Mouse (Mus musculus) MEL (cell line): Measurements from ENCODE around the gene Micu1. TPM values are rescaled to one million over a fixed set of nuclear protein-coding genes. Genes with fewer than 3 reads are reported as not detected.

Experiments
- DNase-seq: peaks from one replicate; pipeline ENCODE4 v3.0.0; 2011; ENCODE audit warnings: low read depth, low spot score
- H3K27ac ChIP-seq: 2 replicates; pipeline ENCODE4 v1.5.1; 2012; ENCODE audit warnings: low read depth, mild to moderate bottlenecking, control low read depth, low read length, moderate library complexity; ENCODE audit not compliant: control insufficient read depth
- H3K27me3 ChIP-seq, 2 experiments: fragments of 150-350 bp in 1 of 2; sonication (generic) in 1 of 2; 2 replicates each; pipeline ENCODE4 v1.6.1; 2012; ENCODE audit warnings: low read length in 2 of 2, mild to moderate bottlenecking in 2 of 2, improper control_type of control experiment in 1 of 2, moderate library complexity in 1 of 2; ENCODE audit not compliant: insufficient read depth in 2 of 2, control insufficient read depth in 1 of 2
- H3K36me3 ChIP-seq, 2 experiments: 2 replicates each; pipeline ENCODE4 v1.6.1; 2012 to 2014; ENCODE audit warnings: low read length in 2 of 2, improper control_type of control experiment in 1 of 2, inconsistent platforms in 1 of 2, mild to moderate bottlenecking in 1 of 2; ENCODE audit not compliant: insufficient read depth in 2 of 2, control insufficient read depth in 1 of 2
- H3K4me1 ChIP-seq, 2 experiments: fragments of 150-350 bp in 1 of 2; sonication (generic) in 1 of 2; 2 replicates each; pipeline ENCODE4 v1.6.1; 2012; ENCODE audit warnings: low read length in 2 of 2, improper control_type of control experiment in 1 of 2, mild to moderate bottlenecking in 1 of 2; ENCODE audit not compliant: insufficient read depth in 2 of 2, control insufficient read depth in 1 of 2
- H3K4me3 ChIP-seq, 2 experiments: fragments of 150-350 bp in 1 of 2; sonication (generic) in 1 of 2; 2 replicates each; pipeline ENCODE4 v1.5.1; 2012; ENCODE audit warnings: low read depth in 2 of 2, low read length in 2 of 2, mild to moderate bottlenecking in 2 of 2, moderate library complexity in 2 of 2, control low read depth in 1 of 2, improper control_type of control experiment in 1 of 2; ENCODE audit not compliant: control insufficient read depth in 1 of 2, insufficient read depth in 1 of 2
- H3K79me2 ChIP-seq: 2 replicates; pipeline ENCODE4 v1.6.1; 2012; ENCODE audit warnings: mild to moderate bottlenecking, low read length, moderate library complexity; ENCODE audit not compliant: control insufficient read depth, poor library complexity, insufficient read depth
- H3K9ac ChIP-seq: 2 replicates; pipeline ENCODE4 v1.6.1; 2012; ENCODE audit warnings: low read depth, mild to moderate bottlenecking, control low read depth, low read length, moderate library complexity; ENCODE audit not compliant: control insufficient read depth, poor library complexity, severe bottlenecking
- H3K9me3 ChIP-seq: fragments of 150-350 bp; sonication (generic); replicated peaks from 2 replicates; pipeline ENCODE4 v1.6.1; 2012; ENCODE audit warnings: mild to moderate bottlenecking, low read length, improper control_type of control experiment, moderate library complexity; ENCODE audit not compliant: insufficient read depth
- E2F4 ChIP-seq: IDR thresholded peaks from 2 replicates; pipeline ENCODE4 v1.6.1; 2011; ENCODE audit warnings: low read depth, low read length, improper control_type of control experiment, borderline replicate concordance
- EP300 ChIP-seq, 2 experiments: IDR thresholded peaks; 2 replicates each; pipeline ENCODE4 v1.6.1; 2011; ENCODE audit warnings: improper control_type of control experiment in 2 of 2, low read length in 2 of 2, low read depth in 1 of 2, mild to moderate bottlenecking in 1 of 2
- GATA1 ChIP-seq: IDR thresholded peaks from 2 replicates; pipeline ENCODE4 v1.6.1; 2011; ENCODE audit warnings: low read depth, low read length, improper control_type of control experiment
- HCFC1 ChIP-seq: IDR thresholded peaks from 2 replicates; pipeline ENCODE4 v1.6.1; 2012; ENCODE audit warnings: low read depth, mild to moderate bottlenecking, inconsistent platforms, low read length, improper control_type of control experiment, moderate library complexity
- JUND ChIP-seq: IDR thresholded peaks from 2 replicates; pipeline ENCODE4 v1.6.1; 2011; ENCODE audit warnings: low read depth, mild to moderate bottlenecking, improper control_type of control experiment, low read length
- KAT2A ChIP-seq: conservative IDR thresholded peaks from 2 replicates; pipeline ENCODE4 v1.6.1; 2012; ENCODE audit warnings: low read depth, low read length, improper control_type of control experiment, inconsistent platforms
- MAFK ChIP-seq: IDR thresholded peaks from 2 replicates; pipeline ENCODE4 v1.6.1; 2011; ENCODE audit warnings: low read depth, mild to moderate bottlenecking, low read length, improper control_type of control experiment, borderline replicate concordance
- MEF2A ChIP-seq: IDR thresholded peaks from 2 replicates; pipeline ENCODE4 v1.6.1; 2014; ENCODE audit warnings: low read depth, mild to moderate bottlenecking, inconsistent platforms, low read length, improper control_type of control experiment; ENCODE audit not compliant: poor library complexity, insufficient replicate concordance, severe bottlenecking; ENCODE audit errors: extremely low read depth
- MXI1 ChIP-seq: IDR thresholded peaks from 2 replicates; pipeline ENCODE4 v1.6.1; 2011; ENCODE audit warnings: mild to moderate bottlenecking, low read depth, low read length, improper control_type of control experiment
- MYC ChIP-seq: IDR thresholded peaks from 2 replicates; pipeline ENCODE4 v1.6.1; 2011; ENCODE audit warnings: low read depth, mild to moderate bottlenecking, low read length, improper control_type of control experiment, moderate library complexity
- POLR2AphosphoS2 ChIP-seq: IDR thresholded peaks from 2 replicates; pipeline ENCODE4 v1.6.1; 2011; ENCODE audit warnings: low read length, improper control_type of control experiment
- SMC3 ChIP-seq: IDR thresholded peaks from 2 replicates; pipeline ENCODE4 v1.6.1; 2011; ENCODE audit warnings: low read depth, low read length, improper control_type of control experiment
- USF1 ChIP-seq: IDR thresholded peaks from 2 replicates; pipeline ENCODE4 v1.6.1; 2014; ENCODE audit warnings: low read depth, mild to moderate bottlenecking, inconsistent platforms, low read length, improper control_type of control experiment, moderate library complexity
- ZKSCAN1 ChIP-seq: IDR thresholded peaks from 2 replicates; pipeline ENCODE4 v1.6.1; 2012; ENCODE audit warnings: low read depth, mild to moderate bottlenecking, inconsistent platforms, low read length, improper control_type of control experiment, moderate library complexity
- ZMIZ1 ChIP-seq: IDR thresholded peaks from 2 replicates; pipeline ENCODE4 v1.6.1; 2012; ENCODE audit warnings: low read depth, mild to moderate bottlenecking, inconsistent platforms, low read length, improper control_type of control experiment, moderate library complexity
- polyA plus RNA-seq, 2 experiments: library from polyadenylated mRNA; stranded (reverse) in 1 of 2; unstranded in 1 of 2; fragments of >175 nt in 1 of 2; fragments of >200 nt in 1 of 2; gene quantifications; 2 replicates each; pipeline versions ENCODE4 v1.2.1 to v1.2.4; 2012; ENCODE audit warnings: low replicate concordance in 2 of 2, low read depth in 1 of 2; ENCODE audit not compliant: insufficient read length in 2 of 2, insufficient read depth in 1 of 2, missing spikeins in 1 of 2
- total RNA-seq: library from RNA; depleted of rRNA; stranded (reverse); fragments of 300-350 nt; gene quantifications from 2 replicates; pipeline ENCODE4 v1.2.3, GENCODE M21; 2012

Micu1 gene
- total and polyA plus RNA-seq, 3 experiments = 18.0 to 26.8 TPM; not detected in 1

DNA sequence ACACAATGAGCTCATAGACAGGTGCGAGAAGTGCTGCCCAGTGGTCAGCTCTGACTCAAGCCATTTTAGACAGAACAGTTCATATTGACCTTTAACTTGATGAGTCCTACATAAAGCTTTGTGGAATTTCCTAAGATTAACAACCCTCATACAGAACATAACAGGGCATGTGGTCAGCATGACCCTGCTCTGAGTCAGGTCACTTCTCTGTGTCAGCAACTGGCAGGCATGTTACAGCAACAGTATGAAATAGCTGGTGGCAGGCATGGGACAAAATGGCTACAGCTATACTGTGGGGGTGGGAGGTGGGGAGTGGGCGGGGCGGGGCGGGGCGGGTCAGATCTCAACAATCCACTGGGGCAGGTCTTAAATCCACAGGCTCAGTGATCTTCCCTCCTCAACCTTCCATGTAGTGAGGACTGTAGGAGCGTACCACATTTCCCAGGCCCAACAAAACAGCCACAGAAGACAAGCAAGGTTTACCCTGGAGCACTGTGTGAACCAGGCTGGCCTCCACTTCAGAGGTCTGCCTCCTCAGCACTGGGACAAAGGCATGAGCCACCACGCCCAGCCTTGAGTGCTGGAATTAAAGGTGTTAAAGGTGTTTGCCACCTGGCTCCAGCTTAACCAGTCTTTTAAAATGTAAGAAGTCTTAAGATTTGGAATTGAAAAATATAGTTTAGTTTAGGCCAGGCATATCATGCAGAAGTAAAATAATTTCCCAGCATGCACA, 119.2 kb downstream of the Micu1 start:
- Histone ChIP-seq H3K27me3 (no peaks in the 10 kb centered on the region), H3K79me2 (no peaks in the 10 kb centered on the region), H3K4me1 (no peaks in the 10 kb centered on the region)
- TF ChIP-seq HCFC1 = no peak
- TF ChIP-seq ZMIZ1 = no peak
- no peak for TF ChIP-seq USF1
- TF ChIP-seq MXI1 = no peak
- TF ChIP-seq E2F4 = no peak
- no peak for TF ChIP-seq MEF2A
- TF ChIP-seq JUND = no peak
- TF ChIP-seq EP300 (IDR thresholded peaks at IDR 0.05; ENCODE audit: low read depth in 1 of 2, low read length in 2 of 2) = no peak
- no peak for TF ChIP-seq MYC
- no peak for TF ChIP-seq GATA1
- TF ChIP-seq SMC3 = no peak
- TF ChIP-seq, all 39 proteins: peak for 0
- Histone ChIP-seq H3K9ac (no peak overlapping the region), H3K9me3 (no peaks in the 10 kb centered on the region), H3K36me3 (no peaks in the 10 kb centered on the region), H3K4me3 (no peak overlapping the region), H3K27ac (no peak overlapping the region)
- no peak for DNase-seq

DNA sequence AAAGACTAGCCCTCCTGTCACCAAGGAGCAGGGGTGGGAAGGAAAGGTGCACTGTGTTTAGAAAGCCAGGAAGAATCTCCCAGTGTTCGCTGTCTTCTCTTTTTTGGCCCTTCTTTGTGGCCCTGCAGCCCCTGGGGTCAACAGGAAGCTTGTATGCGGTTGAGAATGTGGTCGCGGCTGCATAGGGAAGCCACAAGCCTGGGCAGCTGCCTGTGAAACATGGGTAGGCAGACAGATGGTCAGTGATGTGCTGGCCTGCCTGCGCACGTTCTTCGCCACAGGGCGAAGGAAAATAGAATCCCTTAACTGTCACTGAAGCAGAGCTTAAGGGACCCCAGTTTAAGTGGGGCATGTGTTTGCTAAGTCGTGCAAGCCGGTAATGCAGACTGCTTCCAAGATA, 120.6 kb downstream of the Micu1 start:
- Histone ChIP-seq H3K36me3 (no peaks in the 10 kb centered on the region), H3K9ac (no peak overlapping the region), H3K27me3 (no peaks in the 10 kb centered on the region), H3K27ac (no peak overlapping the region), H3K79me2 (no peaks in the 10 kb centered on the region), H3K4me3 (no peak overlapping the region), H3K9me3 (no peaks in the 10 kb centered on the region), H3K4me1 (no peaks in the 10 kb centered on the region)
- TF ChIP-seq MAFK (no peak), POLR2AphosphoS2 (no peak), USF1 (no peak), MYC (no peak), KAT2A (no peak), ZKSCAN1 (no peak)
- no peak for DNase-seq
